Mouse (Mus musculus): ENCODE results near the gene Otud4. TPM values are rescaled to one million over a fixed set of nuclear protein-coding genes. Genes with fewer than 3 reads are reported as not detected.
"Not testable (repeated sequence)": the region's sequence is repeated elsewhere in the genome, so short reads cannot be mapped to it uniquely, and the experiment has no call there.

Otud4 gene
- 45.2 to 78.5 TPM (median 46.1 TPM) in 3 replicates for total RNA-seq (2017)

DNA sequence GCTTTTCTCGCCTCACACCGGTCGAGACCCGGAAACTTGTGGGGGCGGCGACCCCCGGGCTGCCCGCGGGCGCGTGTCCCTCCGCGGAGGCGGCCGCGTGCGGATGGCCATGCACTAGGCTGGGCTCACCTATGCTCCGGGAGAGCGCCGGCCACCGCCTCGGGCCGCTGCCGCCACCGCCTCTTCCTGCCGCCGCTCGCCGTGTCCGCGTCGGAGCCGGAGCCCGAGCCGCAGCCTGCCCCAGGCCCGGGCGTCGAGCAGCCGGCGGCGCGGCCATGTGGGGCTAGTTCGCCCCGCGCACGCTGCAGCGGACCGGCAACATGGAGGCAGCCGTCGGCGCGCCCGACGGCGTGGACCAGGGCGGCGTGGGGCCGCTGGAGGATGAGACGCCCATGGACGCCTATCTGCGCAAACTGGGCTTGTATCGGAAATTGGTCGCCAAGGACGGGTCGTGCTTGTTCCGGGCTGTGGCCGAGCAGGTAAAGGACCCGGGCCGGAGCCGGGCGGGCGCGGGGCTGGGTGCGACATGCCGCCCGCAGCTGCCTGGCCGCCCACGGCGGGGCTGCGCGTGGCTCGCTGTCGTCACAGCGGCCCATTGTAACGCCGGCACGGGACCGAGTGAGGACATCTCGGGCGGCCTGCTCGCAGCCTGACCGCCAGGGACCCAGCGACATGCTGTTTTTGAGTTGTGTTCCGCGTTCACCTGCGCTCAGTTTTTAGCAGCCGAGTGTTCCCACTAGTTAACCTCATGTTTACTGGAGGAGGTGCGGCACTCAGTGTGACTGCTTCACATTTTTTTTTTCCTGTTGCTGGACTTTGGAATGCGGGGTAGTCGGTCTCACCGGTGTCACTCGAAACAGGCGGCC, at the start of gene Otud4:
TSS of gene Otud4 (plus strand) at position 33 of the 866 bp plus-strand sequence.
- peak; percentile 25; the same call in 1 of the 2 replicates for ATAC-seq (replicated peaks; ENCODE audit: insufficient number of reproducible peaks, low FRiP score, low TSS enrichment, poor library complexity, severe bottlenecking)

DNA sequence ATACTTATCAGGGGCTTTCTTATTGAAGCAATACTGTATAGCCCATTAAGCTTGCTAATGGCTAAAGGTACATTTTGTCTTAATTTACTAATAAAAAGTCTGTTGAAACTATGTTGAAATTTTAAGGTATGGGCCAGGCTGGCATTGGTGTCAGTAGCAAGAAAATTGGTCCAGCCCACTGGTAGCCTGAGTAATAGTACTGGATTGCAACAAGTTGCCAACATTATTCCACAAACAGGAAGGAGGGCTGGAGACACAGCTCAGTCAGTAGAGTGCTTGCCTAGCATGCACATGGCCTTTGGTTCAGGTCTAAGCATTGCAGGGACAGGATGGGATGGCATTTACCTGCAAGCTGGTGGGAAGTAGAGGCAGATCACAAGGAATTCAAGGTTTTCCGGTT, 38.5 kb upstream of the Otud4 start:
- ATAC-seq (replicated peaks; ENCODE audit: insufficient number of reproducible peaks, low FRiP score, low TSS enrichment, poor library complexity, severe bottlenecking): no peak

DNA sequence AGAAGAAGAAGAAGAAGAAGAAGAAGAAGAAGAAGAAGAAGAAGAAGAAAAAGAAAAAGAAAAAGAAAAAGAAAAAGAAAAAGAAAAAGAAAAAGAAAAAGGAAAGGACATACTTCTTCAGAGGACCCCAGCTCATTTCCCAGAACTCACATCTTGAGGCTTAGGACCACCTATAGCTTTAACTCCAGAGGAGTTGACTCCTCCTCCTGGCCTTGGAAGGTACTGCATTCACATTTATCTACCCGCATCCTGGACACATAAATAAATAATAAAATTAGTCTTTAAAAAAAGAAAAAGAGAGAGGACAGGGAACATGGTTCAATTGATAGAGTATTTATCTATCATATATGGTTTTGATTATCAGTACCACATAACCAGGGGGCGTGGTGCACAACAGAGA, 36.2 kb upstream of the Otud4 start:
- ATAC-seq (replicated peaks; ENCODE audit: insufficient number of reproducible peaks, low FRiP score, low TSS enrichment, poor library complexity, severe bottlenecking): not testable (repeated sequence)

DNA sequence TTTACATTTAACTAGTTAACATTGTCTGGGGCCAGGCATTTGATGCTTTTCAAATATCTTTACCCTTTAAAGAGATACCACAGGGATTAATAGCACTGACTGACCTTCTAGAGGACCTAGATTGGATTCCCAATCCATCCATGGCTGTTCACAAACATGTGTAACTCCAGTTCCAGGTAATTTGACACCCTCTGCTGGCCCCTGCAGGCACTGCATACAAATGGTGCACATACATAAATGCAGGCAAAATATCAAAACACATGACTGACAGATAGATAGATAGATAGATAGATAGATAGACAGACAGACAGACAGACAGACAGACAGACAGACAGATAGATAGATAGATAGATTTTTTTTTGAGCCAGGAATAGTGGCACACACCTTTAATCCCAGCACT, 33.2 kb upstream of the Otud4 start:
- no peak for ATAC-seq (replicated peaks; ENCODE audit: insufficient number of reproducible peaks, low FRiP score, low TSS enrichment, poor library complexity, severe bottlenecking)

DNA sequence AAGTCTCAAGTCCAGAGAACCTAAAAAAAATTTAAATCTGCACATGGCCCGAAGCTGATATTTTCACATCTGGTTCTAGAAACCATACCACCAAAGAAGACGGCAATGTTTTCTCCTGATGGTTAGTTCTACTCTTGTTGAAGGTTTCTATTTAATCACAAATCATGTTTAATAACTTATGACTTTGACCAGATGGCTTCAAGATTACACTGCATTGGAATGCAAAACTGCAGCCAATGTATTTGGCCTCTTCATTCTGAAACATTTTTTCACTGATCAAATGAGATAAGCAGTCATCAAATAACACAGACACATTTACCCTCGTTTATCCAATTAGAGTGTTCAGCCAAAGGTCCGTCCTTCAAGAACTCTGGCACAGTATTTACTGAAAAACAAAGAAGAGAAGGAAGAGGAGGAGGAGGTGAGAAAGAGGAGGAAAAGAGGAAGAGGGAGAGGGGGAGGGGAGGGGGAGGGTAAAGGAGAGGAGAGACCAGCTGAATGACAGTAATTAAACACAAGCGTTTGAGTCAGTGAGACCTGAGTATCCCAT, 32.6 kb upstream of the Otud4 start:
- ATAC-seq (replicated peaks; ENCODE audit: insufficient number of reproducible peaks, low FRiP score, low TSS enrichment, poor library complexity, severe bottlenecking): no peak

DNA sequence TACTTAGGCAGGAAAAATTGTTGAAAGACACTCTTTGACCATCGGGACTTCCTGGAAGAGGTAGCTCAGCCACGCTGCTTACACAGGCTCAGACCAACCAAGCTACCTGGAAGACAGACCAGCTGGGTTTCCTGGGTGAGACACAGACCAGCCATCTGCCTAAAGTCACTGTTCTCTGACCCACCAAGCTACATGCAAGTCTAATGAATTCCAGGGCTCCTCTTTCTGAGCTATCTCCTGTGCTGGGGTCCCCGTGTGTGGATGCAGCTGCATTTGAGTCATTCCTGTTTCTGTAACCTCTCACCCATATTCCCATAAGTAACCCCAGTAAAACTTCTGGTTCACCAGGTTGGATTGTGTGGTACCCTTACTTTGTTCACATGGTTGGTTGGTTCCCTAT, 30.7 kb upstream of the Otud4 start:
- ATAC-seq (replicated peaks; ENCODE audit: insufficient number of reproducible peaks, low FRiP score, low TSS enrichment, poor library complexity, severe bottlenecking): no peak

DNA sequence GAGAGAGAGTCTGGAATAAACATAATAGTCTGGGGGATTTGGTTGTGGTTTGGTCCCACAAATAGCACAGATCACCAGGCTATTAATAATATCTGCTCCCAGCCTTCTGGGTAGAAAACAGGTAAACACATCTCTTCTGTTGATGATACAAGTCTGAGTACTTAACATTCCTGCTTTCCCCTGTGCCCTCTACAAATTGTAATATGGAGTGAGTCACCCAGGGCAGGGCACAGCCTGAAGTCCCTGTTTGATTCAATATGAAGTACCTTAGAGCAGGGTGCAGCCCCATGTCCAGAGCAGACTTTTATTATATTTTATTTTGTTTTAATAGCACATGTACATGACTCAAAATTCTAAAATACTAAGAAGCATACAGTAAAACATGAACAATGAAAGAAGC, 29.1 kb upstream of the Otud4 start:
- ATAC-seq (replicated peaks; ENCODE audit: insufficient number of reproducible peaks, low FRiP score, low TSS enrichment, poor library complexity, severe bottlenecking): no peak

DNA sequence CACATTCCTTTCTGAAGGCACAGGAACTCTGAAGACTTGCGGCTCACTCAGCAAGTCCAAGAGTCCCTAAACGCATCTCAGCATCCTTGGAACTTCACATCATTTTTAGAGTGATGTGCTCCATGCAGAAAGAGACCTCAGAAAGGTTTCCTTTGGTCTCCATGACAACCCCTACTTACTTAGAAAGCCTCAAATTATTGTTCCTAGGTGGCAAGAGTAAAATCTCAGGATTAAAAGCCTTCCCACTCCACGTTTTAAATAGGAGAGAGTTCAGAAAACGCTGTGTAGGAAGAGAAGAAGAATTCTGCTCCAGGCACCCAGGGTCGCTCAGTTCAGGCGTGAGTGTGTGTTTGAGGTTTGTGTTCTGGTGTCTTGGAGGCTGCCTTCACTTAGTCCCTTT, 27.1 kb upstream of the Otud4 start:
- ATAC-seq (replicated peaks; ENCODE audit: insufficient number of reproducible peaks, low FRiP score, low TSS enrichment, poor library complexity, severe bottlenecking): no peak

DNA sequence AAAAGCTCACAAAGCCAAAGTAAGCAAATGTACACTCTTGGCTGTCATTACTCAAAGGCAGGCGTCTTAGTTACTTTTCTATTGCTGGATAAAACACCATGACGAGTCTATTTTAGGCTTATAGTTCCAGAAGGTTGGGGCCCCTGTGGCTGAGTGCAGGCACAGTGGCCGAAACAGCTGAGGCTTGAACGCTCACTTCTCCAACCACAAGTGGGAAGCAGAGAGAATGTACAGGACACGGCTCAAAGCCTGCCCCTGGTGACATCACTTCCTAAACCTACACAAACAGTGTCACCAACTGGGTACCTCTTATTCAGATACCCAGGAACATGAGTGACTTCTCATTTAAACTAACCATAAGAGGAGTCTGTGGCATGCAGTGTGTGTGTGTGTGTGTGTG, 26.5 kb upstream of the Otud4 start:
- ATAC-seq (replicated peaks; ENCODE audit: insufficient number of reproducible peaks, low FRiP score, low TSS enrichment, poor library complexity, severe bottlenecking): peak; percentile 47; the same call in 1 of the 2 replicates

DNA sequence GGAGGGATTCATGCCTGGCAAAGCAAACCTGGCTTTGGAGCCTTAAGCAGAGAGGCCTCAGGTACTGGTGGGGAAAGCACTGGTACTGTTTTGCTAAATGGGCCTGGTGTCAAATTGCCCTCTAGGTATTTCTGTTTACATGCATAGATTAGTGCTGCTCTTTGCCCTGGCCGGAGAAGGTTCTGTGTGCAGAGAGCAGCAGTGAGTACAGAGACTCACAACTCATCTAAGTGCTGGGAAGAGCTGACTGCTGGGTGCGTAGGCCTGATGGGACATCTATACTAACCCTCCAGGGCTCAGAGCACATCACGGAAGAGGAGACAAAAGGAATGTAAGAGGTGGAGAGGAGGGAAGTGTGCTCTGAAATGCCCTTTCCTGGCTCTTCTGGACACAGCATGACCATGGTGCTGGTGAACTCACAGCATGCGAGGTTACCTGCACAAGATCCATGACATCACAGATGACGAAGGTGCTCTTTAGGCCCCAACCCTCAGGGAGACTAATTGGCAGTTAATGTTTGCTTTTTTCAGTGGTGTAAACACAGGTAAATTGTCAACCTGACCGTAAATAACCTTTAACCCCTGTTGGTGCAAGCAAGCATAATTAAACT, 23.6 kb upstream of the Otud4 start:
- no peak for ATAC-seq (replicated peaks; ENCODE audit: insufficient number of reproducible peaks, low FRiP score, low TSS enrichment, poor library complexity, severe bottlenecking)

DNA sequence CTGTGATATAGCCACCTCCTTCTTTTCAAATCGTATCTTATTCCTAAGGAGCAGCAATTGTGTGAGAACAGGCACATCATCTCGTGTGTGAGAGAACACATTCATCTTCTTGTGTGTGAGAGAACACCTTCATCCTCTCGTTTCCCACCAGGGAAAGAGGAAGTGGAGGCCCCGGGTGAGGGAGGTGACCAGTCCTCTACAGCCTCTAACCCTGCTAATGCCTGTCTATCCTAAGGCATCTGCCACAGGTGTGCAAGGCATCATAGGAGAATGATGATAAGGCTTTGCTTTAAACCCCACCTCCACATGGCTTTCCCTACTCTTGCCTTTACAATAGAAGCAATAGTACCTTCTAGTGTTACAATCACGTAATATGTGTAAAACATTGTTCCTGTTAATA, 20.5 kb upstream of the Otud4 start:
- no peak for ATAC-seq (replicated peaks; ENCODE audit: insufficient number of reproducible peaks, low FRiP score, low TSS enrichment, poor library complexity, severe bottlenecking)

DNA sequence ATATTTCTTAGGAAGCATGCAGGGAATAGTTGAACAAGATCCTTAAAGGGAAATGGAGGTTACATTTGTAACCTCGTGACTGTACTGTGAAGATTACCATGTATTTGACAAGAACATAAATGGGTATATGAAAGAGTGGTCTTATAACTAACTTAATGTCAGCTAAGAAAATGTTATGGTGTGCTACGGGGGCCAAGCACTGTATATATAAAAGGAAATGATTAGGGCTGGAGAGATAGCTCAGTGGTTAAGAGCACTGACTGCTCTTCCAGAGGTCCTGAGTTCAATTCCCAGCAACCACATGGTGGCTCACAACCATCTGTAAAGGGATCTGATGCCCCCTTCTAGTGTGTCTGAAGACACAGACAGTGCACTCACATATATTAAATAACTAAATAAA, 20.1 kb upstream of the Otud4 start:
- no peak for ATAC-seq (replicated peaks; ENCODE audit: insufficient number of reproducible peaks, low FRiP score, low TSS enrichment, poor library complexity, severe bottlenecking)

DNA sequence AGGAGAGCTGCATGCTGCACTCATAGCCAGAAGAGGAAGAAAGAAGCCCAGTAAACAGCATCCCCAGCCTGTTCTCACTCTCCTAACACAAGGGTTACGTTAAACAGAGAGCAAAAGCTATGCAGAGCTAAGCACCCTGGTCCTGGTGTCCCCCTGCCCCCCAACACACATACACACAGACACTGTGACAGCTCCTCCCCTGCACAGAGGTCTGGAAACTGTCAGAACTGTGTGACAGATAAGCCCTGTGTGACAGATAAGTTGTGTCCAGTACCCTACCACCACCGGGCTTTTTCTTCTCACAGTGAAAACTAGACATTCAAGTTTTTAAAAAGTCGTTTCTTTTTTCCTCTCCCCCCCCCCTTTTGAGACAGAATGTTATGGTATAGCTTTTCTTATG, 19.4 kb upstream of the Otud4 start:
- no peak for ATAC-seq (replicated peaks; ENCODE audit: insufficient number of reproducible peaks, low FRiP score, low TSS enrichment, poor library complexity, severe bottlenecking)

DNA sequence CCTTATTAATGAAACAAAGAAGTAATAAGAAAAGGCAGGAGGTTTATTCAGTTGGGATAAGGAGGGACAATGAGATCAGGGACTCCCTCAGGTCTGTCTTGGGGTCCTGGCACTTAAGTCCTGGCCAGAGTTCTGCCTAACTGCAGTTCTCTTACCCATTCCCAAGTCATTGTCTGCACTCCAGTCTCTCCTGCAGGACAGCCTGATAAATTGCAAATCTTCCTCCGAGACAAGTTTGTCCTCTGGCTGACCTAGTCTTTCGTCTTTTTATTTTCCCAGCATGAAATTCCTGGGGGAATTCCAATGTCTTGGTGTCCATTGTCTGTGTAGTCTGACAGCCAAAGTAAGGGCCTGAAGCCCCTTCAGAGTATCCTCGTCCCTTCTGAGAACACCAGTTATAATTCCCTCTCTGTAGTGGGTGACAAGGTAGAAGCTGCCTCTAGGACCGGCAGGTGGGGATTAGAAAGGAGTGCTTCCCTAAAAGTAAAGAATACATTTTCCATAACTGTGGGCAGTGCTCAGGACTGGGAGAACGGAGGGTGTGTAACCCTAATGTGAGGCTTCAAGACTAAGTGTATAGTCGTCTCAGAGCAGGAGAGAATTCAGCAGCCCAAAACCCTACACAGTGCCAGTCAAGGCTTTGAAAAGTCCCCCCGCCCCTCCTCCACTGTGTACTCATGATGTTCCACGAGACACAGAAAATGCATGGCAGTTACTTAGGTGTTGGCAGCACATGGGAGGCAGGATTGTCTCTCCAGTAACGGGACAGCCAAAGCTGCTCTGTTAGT, 18.7 kb upstream of the Otud4 start:
- no peak for ATAC-seq (replicated peaks; ENCODE audit: insufficient number of reproducible peaks, low FRiP score, low TSS enrichment, poor library complexity, severe bottlenecking)

DNA sequence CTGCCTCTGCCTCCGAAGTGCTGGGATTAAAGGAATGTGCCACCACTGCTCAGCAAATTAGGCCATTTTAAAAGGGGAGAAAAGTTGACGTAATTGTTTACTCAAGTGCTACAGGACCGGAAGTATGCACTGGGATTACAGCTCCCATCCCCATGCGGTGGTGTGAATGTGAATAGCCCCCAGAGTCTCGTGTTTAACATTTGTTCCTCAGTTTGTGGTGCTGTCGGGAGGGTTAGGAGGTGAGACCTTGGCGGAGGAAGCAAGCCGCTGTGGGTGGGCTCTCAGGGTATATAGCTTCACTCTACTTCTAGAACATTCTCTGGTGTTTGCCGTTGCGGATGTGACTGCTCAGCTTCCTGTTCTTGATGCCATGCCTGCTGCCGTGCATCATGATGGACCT, 17.1 kb upstream of the Otud4 start:
- ATAC-seq (replicated peaks; ENCODE audit: insufficient number of reproducible peaks, low FRiP score, low TSS enrichment, poor library complexity, severe bottlenecking): no peak

DNA sequence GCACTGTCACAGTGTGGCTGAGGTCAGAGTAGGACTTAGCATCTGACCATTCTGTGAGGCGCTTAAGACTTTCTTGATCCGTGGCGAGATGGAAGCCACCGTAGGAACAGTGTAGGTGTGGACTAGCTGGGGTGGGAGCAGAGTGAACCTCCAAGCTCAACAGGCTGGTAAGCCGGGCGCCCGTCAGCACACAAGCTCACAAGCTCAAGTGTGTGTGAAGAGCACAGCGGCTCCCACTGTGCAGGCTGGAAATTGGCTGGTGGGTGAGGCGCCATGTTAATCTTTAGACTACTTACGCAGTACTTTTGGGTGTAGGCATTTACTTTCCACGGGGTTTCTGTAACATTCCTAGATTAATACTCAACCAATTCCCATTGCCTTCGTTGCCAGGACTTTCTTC, 16.1 kb upstream of the Otud4 start:
- ATAC-seq (replicated peaks; ENCODE audit: insufficient number of reproducible peaks, low FRiP score, low TSS enrichment, poor library complexity, severe bottlenecking): no peak

DNA sequence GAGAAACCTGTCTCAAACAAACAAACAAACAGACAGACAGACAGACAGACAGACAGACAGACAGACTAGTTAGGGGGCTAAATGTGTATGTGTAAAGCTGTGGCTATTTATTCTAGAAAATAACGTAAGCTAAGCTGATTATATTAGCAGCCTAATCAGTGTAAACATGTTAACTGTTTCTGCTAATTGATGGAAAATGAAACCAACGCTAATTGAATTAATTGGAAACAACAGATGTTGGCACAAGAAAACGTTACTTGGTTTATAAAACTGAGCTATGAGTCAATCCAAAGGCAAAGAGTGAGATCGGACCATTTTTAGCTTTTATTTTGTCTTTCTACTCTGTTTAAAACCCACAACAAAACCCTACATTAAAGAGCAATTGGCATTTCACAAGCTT, 15.0 kb upstream of the Otud4 start:
- no peak for ATAC-seq (replicated peaks; ENCODE audit: insufficient number of reproducible peaks, low FRiP score, low TSS enrichment, poor library complexity, severe bottlenecking)

DNA sequence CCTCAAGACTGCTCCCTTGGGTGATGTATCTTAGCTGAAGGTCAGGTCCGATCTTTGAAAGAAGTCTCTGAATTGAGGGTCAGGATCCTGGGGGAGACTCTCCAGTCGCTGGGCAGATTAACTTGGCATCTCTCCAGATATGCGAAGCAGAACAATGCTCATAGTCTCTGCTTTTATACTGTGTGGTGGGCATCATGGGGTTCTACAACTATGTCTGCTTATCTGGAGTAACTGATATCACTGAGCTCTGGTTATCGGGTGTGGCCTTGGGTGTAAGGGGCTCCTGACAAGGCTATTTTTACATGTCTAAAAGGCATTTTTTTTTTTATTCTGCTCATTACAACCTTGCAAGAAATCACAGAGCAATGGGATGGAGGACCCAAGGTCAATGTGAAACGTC, 13.2 kb upstream of the Otud4 start:
- ATAC-seq (replicated peaks; ENCODE audit: insufficient number of reproducible peaks, low FRiP score, low TSS enrichment, poor library complexity, severe bottlenecking): no peak

DNA sequence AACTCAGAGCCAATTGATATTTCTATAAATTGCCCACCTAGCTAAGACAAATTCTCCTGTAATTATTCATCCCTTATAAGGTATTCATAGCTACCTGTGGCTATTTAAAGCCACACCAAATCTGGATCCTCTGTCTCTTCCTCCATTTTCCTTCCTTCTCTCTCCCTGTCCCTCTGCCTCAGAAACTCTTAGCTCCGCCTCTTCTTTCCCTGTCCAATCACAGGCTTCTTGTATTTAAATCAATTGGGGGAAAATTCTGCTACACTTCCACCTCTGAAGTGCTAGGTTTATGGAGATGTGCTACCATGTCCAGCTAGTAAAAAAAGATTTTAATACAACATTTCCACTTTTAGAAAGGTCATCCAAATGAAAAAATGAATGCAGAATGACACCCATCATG, 3.9 kb upstream of the Otud4 start:
- ATAC-seq (replicated peaks; ENCODE audit: insufficient number of reproducible peaks, low FRiP score, low TSS enrichment, poor library complexity, severe bottlenecking): no peak

All from monocyte, adult 5-6 weeks (primary cell).